Mouse (Mus musculus) embryonic facial prominence, embryonic 11.5 days (tissue): ENCODE results near the gene Tmem220. TPM values are rescaled to one million over a fixed set of nuclear protein-coding genes. Genes with fewer than 3 reads are reported as not detected.

ENCODE experiments used
- ATAC-seq: fragments of 200-750 bp; cut with Nextera tagmentation; replicated peaks from 2 replicates; pipeline ENCODE4 v1.8.0; 2017; ENCODE audit warnings: low read depth; ENCODE audit not compliant: insufficient number of reproducible peaks, low FRiP score, low TSS enrichment
- DNase-seq: peaks from one replicate; pipeline ENCODE4 v3.0.0-alpha.2; 2015; ENCODE audit warnings: low spot score
- H3K27ac ChIP-seq: fragments of 300-500 bp; sonication (generic); replicated peaks from 2 replicates; pipeline ENCODE4 v1.5.1; 2014; ENCODE audit warnings: mild to moderate bottlenecking, low read depth, low read length, control low read depth
- H3K27me3 ChIP-seq: fragments of 300-500 bp; sonication (generic); 2 replicates; pipeline ENCODE4 v1.6.1; 2014; ENCODE audit warnings: mild to moderate bottlenecking, low read length, moderate library complexity, mixed read lengths; ENCODE audit not compliant: control insufficient read depth, insufficient read depth
- H3K36me3 ChIP-seq: fragments of 300-500 bp; sonication (generic); replicated peaks from 2 replicates; pipeline ENCODE4 v1.6.1; 2014; ENCODE audit warnings: low read depth, mild to moderate bottlenecking, low read length, moderate library complexity, mixed read lengths; ENCODE audit not compliant: control insufficient read depth, insufficient read depth
- H3K4me1 ChIP-seq: fragments of 300-500 bp; sonication (generic); 2 replicates; pipeline ENCODE4 v1.6.1; 2014; ENCODE audit warnings: low read length, mixed read lengths; ENCODE audit not compliant: control insufficient read depth, insufficient read depth
- H3K4me2 ChIP-seq: fragments of 300-500 bp; sonication (generic); 2 replicates; pipeline ENCODE4 v1.6.1; 2014; ENCODE audit warnings: low read depth, mild to moderate bottlenecking, control low read depth, low read length, moderate library complexity
- H3K4me3 ChIP-seq: fragments of 300-500 bp; sonication (generic); 2 replicates; pipeline ENCODE4 v1.5.1; 2014; ENCODE audit warnings: low read depth, low read length, control low read depth
- H3K9ac ChIP-seq: fragments of 300-500 bp; sonication (generic); replicated peaks from 2 replicates; pipeline ENCODE4 v1.6.1; 2014; ENCODE audit warnings: mild to moderate bottlenecking, control low read depth, low read length
- H3K9me3 ChIP-seq: fragments of 300-500 bp; sonication (generic); replicated peaks from 2 replicates; pipeline ENCODE4 v1.6.1; 2016; ENCODE audit warnings: mild to moderate bottlenecking, low read length, inconsistent platforms, mixed read lengths; ENCODE audit not compliant: control insufficient read depth
- WGBS: fragments of 180-500 bp; shearing (Covaris S2); extraction: QIAGEN DNeasy Blood & Tissue Kit; methylation state at CpG from one replicate; pipeline ENCODE4 v1.1.7; 2014; 5-methylcytosine and 5-hydroxymethylcytosine counted together
- polyA plus RNA-seq: library from polyadenylated mRNA; unstranded; fragments of >200 nt; fragmentation: Nextera tagmentation; extraction: Ambion mirVana; gene quantifications from 2 replicates; pipeline ENCODE4 v1.2.1, GENCODE M21; 2014

The Tmem220 gene
- polyA plus RNA-seq, 1 experiment from 2014 or later = 0.98 TPM

- Histone ChIP-seq H3K27ac (no peak overlapping the region), H3K27me3 (no peaks in the 10 kb centered on the region), H3K4me2 (no peak overlapping the region), H3K9me3 (no peaks in the 10 kb centered on the region), H3K4me3 (no peak overlapping the region), H3K9ac (no peak overlapping the region), H3K36me3 (no peaks in the 10 kb centered on the region), H3K4me1 (no peaks in the 10 kb centered on the region)
- WGBS = 58% methylated on average over 8 of the region's 8 CpGs
- no peak for ATAC-seq
- no peak for DNase-seq
Measured at GRCm38 (mm10) chr11:67007961-67008360, 17.0 kb upstream of the Tmem220 start.

- no peak overlapping the region for H3K4me2 ChIP-seq
- H3K9ac ChIP-seq = no peak overlapping the region
- WGBS = 92% methylated on average over 4 of the region's 4 CpGs
- no peak overlapping the region for H3K4me3 ChIP-seq
- no peaks in the 10 kb centered on the region for H3K9me3 ChIP-seq
- no peaks in the 10 kb centered on the region for H3K27me3 ChIP-seq
- no peak overlapping the region for H3K27ac ChIP-seq
- DNase-seq (no peak), ATAC-seq (no peak)
- no peaks in the 10 kb centered on the region for H3K4me1 ChIP-seq
- H3K36me3 ChIP-seq = no peaks in the 10 kb centered on the region
Measured at GRCm38 (mm10) chr11:67008528-67008927, 16.4 kb upstream of the Tmem220 start.

GRCm38 (mm10) chr11:67010430-67010829 is 14.5 kb upstream of the Tmem220 start:
- Histone ChIP-seq H3K4me3 (no peak overlapping the region), H3K9me3 (no peaks in the 10 kb centered on the region), H3K4me2 (no peak overlapping the region), H3K4me1 (no peaks in the 10 kb centered on the region), H3K36me3 (no peaks in the 10 kb centered on the region), H3K27ac (no peak overlapping the region), H3K27me3 (no peaks in the 10 kb centered on the region), H3K9ac (no peak overlapping the region)
- DNase-seq (peak; percentile 59), ATAC-seq (no peak)
- 4% methylated on average over 8 of the region's 8 CpGs for WGBS

DNA sequence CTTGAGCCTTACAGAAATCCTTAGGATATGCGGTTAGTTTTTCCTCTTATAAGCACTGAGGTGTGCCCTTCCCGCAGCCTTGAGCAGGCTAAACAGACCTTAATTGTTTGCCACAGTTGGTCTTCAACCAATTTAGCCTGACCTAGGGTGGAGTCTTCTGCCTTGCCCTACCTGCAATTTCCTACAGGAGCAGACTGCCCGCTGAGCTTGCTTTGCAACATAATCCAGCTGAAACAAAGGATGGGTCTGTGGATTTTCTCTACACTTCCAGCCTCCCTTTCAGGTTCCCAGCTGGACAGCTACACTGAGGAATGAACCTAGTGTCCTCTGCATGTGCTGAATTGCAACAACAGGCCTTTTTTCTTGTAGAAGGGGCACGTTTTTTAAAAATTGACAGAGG is 13.3 kb upstream of the Tmem220 start:
- DNase-seq (no peak), ATAC-seq (no peak)
- Histone ChIP-seq H3K27ac (no peak overlapping the region), H3K9me3 (no peaks in the 10 kb centered on the region), H3K4me1 (no peaks in the 10 kb centered on the region), H3K4me3 (no peak overlapping the region), H3K9ac (no peak overlapping the region), H3K36me3 (no peaks in the 10 kb centered on the region), H3K4me2 (no peak overlapping the region), H3K27me3 (no peaks in the 10 kb centered on the region)
- WGBS = 23% methylated on average over 4 of the region's 4 CpGs

DNA sequence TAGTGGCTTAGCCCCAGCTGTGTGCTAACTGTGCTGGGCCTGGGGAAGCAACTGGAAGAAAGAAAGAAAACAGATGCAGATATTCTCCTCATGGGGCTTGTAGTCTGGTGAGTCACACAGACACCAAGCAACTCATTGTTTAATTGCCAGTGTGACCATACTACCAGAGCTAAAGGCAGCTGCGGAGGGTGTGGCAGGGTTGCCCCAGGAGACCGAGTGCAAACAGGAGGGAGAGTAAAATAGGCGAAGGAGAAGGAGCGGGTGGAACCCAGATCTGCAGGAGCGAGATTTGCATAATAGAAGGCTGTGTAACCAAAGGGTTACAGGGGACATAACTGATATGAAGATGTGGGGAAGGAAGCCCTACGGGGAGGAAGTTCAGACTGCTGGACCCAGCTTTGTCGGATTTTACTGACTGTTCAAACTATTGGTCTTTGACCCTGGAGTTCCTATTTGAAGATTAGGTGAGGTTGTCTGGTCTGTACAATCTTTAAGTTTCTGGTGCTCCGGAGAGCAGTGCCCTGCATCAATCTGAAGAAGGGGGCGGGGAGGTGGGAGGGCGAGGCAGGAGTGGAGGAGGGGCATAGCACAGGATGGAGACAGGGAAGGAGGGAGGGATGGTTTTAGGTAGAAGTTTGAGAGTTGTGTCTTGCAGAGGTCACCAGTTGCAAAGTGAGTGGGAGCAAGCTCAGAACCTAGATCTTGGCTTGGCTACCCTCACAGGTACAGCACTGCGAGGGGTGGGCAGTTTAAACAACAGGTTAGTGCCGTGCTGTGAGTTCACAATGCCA is 7.0 kb upstream of the Tmem220 start:
- 2% methylated on average over 12 of the region's 12 CpGs for WGBS
- no peak overlapping the region for H3K27ac ChIP-seq
- no peak overlapping the region for H3K4me3 ChIP-seq
- 0 out of 2 replicates have a peak, but pooled peaks have one; percentile 54 for ATAC-seq
- no peaks in the 10 kb centered on the region for H3K9me3 ChIP-seq
- no peaks in the 10 kb centered on the region for H3K36me3 ChIP-seq
- no peaks in the 10 kb centered on the region for H3K27me3 ChIP-seq
- H3K4me2 ChIP-seq = no peak overlapping the region
- H3K4me1 ChIP-seq = no peaks in the 10 kb centered on the region
- H3K9ac ChIP-seq = no peak overlapping the region
- DNase-seq = no peak

DNA sequence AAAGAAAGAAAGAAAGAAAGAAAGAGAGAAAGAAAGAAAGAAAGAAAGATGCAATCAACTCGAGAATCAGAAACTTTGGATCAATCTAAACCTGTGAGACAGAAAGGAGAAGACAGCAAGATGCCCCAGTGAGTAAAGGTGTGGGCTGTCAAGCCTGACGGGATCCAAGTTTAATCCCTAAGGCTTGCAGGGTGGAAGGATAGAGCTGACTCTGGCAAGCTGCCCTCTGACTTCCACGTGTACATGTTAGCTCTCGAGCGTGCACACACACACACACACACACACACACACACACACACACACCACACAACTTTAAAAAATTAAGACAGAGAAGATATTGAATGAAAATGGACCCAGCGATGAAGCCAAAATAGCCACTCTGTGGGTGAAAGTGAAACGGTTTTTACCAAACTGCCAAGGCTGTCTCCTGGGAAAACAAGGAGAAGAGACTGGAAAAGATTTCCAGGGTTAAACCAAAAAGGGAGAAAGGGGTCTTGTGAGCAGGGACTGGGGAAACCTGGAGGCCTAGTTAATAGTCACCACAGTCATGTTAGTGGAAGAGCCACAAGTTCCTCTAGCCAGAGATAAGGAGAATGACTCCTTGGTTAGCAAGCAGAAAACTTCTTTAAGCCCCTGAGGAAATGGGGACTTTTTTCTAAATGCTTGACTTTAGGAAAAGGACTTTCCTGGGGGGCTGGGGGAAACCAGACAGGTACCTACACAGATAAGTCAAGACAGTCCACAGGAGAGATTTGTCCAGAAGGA is 5.1 kb upstream of the Tmem220 start:
- DNase-seq (no peak), ATAC-seq (no peak)
- 67% methylated on average over 7 of the region's 7 CpGs for WGBS
- Histone ChIP-seq H3K9me3 (no peaks in the 10 kb centered on the region), H3K4me3 (no peak overlapping the region), H3K4me2 (no peak overlapping the region), H3K27ac (no peak overlapping the region), H3K9ac (no peak overlapping the region), H3K4me1 (no peaks in the 10 kb centered on the region), H3K27me3 (no peaks in the 10 kb centered on the region), H3K36me3 (no peaks in the 10 kb centered on the region)

- DNase-seq (peak; percentile 84), ATAC-seq (no peak)
- H3K36me3 ChIP-seq = no peaks in the 10 kb centered on the region
- peak overlapping the region; percentile 20; the same call in 1 of the 2 replicates for H3K4me2 ChIP-seq
- no peaks in the 10 kb centered on the region for H3K9me3 ChIP-seq
- H3K9ac ChIP-seq = no peak overlapping the region
- WGBS = 4% methylated on average over 12 of the region's 12 CpGs
- no peak overlapping the region for H3K4me3 ChIP-seq
- H3K27me3 ChIP-seq = no peaks in the 10 kb centered on the region
- H3K4me1 ChIP-seq = no peaks in the 10 kb centered on the region
- no peak overlapping the region for H3K27ac ChIP-seq
Measured at GRCm38 (mm10) chr11:67020948-67021347, 4.0 kb upstream of the Tmem220 start.
